Mouse (Mus musculus): ENCODE measurements around the gene Arap1. TPM values are rescaled to one million over a fixed set of nuclear protein-coding genes. Genes with fewer than 3 reads are reported as not detected.
A peak's percentile ranks its signal among the peaks of the same experiment; 100 is the strongest.

Gene Arap1
- total and polyA plus RNA-seq, 2 experiments from 2014 or later: 6.9 to 30.0 TPM

- 0 out of 2 replicates have a peak overlapping the region, but pooled peaks have one; percentile 0 for H3K9ac ChIP-seq (replicated peaks; ENCODE audit: low read length, poor library complexity, severe bottlenecking)
- H3K9me3 ChIP-seq (ENCODE audit: low read length): no peaks in the 10 kb centered on the region
- H3K27ac ChIP-seq (ENCODE audit: low read depth, low read length): peak overlapping the region; percentile 40; the same call in 1 of the 2 replicates
- H3K4me2 ChIP-seq (ENCODE audit: low read depth, low read length, poor library complexity, severe bottlenecking): no peak overlapping the region
- DNase-seq (ENCODE audit: low spot score) (peak; percentile 46), ATAC-seq (ENCODE audit: low FRiP score) (peak; percentile 45; the same call in 1 of the 2 replicates)
- no peak overlapping the region for H3K4me3 ChIP-seq (ENCODE audit: low read depth, low read length)
- H3K4me1 ChIP-seq (ENCODE audit: insufficient read depth, low read length): no peaks in the 10 kb centered on the region; the same call in 1 of the 2 replicates
- H3K36me3 ChIP-seq (ENCODE audit: insufficient read depth, low read length): no peaks in the 10 kb centered on the region
- H3K27me3 ChIP-seq (ENCODE audit: insufficient read depth, low read length): no peaks in the 10 kb centered on the region
- 59% methylated on average over 10 of the region's 10 CpGs for WGBS
- TF ChIP-seq CTCF (IDR thresholded peaks at IDR 0.05): no peak
These were observed 95.2 kb downstream of the Arap1 start for GRCm38 (mm10) chr7:101443093-101443492.

- no peaks in the 10 kb centered on the region for H3K27me3 ChIP-seq (ENCODE audit: insufficient read depth, low read length)
- no peaks in the 10 kb centered on the region; the same call in 1 of the 2 replicates for H3K4me1 ChIP-seq (ENCODE audit: insufficient read depth, low read length)
- no peak overlapping the region for H3K27ac ChIP-seq (ENCODE audit: low read depth, low read length)
- H3K36me3 ChIP-seq (ENCODE audit: insufficient read depth, low read length): no peaks in the 10 kb centered on the region
- no peak overlapping the region for H3K9ac ChIP-seq (replicated peaks; ENCODE audit: low read length, poor library complexity, severe bottlenecking)
- no peak for TF ChIP-seq CTCF (IDR thresholded peaks at IDR 0.05)
- ATAC-seq (ENCODE audit: low FRiP score): no peak
- no peak for DNase-seq (ENCODE audit: low spot score)
- no peak overlapping the region for H3K4me2 ChIP-seq (ENCODE audit: low read depth, low read length, poor library complexity, severe bottlenecking)
- no peak overlapping the region for H3K4me3 ChIP-seq (ENCODE audit: low read depth, low read length)
- no peaks in the 10 kb centered on the region for H3K9me3 ChIP-seq (ENCODE audit: low read length)
- WGBS: 88% methylated on average over 4 of the region's 4 CpGs
These were observed 96.3 kb downstream of the Arap1 start for GRCm38 (mm10) chr7:101444211-101444610.

GRCm38 (mm10) chr7:101449855-101450254 lies 102.0 kb downstream of the Arap1 start:
- DNase-seq (ENCODE audit: low spot score) (no peak), ATAC-seq (ENCODE audit: low FRiP score) (no peak)
- Histone ChIP-seq H3K9ac (replicated peaks; ENCODE audit: low read length, poor library complexity, severe bottlenecking) (no peak overlapping the region), H3K27ac (ENCODE audit: low read depth, low read length) (no peak overlapping the region), H3K4me1 (ENCODE audit: insufficient read depth, low read length) (no peaks in the 10 kb centered on the region), H3K27me3 (ENCODE audit: insufficient read depth, low read length) (0 out of 2 replicates have a peak, but pooled peaks cover 5% of the 10 kb centered on the region), H3K4me2 (ENCODE audit: low read depth, low read length, poor library complexity, severe bottlenecking) (no peak overlapping the region), H3K9me3 (ENCODE audit: low read length) (no peaks in the 10 kb centered on the region), H3K36me3 (ENCODE audit: insufficient read depth, low read length) (no peaks in the 10 kb centered on the region), H3K4me3 (ENCODE audit: low read depth, low read length) (no peak overlapping the region)
- WGBS: 35% methylated on average over 3 of the region's 3 CpGs
- no peak for TF ChIP-seq CTCF (IDR thresholded peaks at IDR 0.05)

GRCm38 (mm10) chr7:101450422-101451401 lies 102.8 kb downstream of the Arap1 start:
- Histone ChIP-seq H3K4me2 (ENCODE audit: low read depth, low read length, poor library complexity, severe bottlenecking) (peak overlapping the region; percentile 99), H3K36me3 (ENCODE audit: insufficient read depth, low read length) (no peaks in the 10 kb centered on the region), H3K9me3 (ENCODE audit: low read length) (no peaks in the 10 kb centered on the region), H3K9ac (replicated peaks; ENCODE audit: low read length, poor library complexity, severe bottlenecking) (peak overlapping the region; percentile 63), H3K4me1 (ENCODE audit: insufficient read depth, low read length) (no peaks in the 10 kb centered on the region), H3K27me3 (ENCODE audit: insufficient read depth, low read length) (0 out of 2 replicates have a peak, but pooled peaks cover 5% of the 10 kb centered on the region), H3K4me3 (ENCODE audit: low read depth, low read length) (peak overlapping the region; percentile 56), H3K27ac (ENCODE audit: low read depth, low read length) (no peak overlapping the region)
- WGBS: under 1% methylated on average over 56 of the region's 68 CpGs
- ATAC-seq (ENCODE audit: low FRiP score) (peak; percentile 80), DNase-seq (ENCODE audit: low spot score) (peak; percentile 84)
- peak; percentile 99 for TF ChIP-seq CTCF (IDR thresholded peaks at IDR 0.05)

- H3K9me3 ChIP-seq (ENCODE audit: low read length): no peaks in the 10 kb centered on the region
- peak overlapping the region; percentile 99 for H3K4me2 ChIP-seq (ENCODE audit: low read depth, low read length, poor library complexity, severe bottlenecking)
- no peak overlapping the region for H3K4me3 ChIP-seq (ENCODE audit: low read depth, low read length)
- no peak for TF ChIP-seq CTCF (IDR thresholded peaks at IDR 0.05)
- no peaks in the 10 kb centered on the region for H3K4me1 ChIP-seq (ENCODE audit: insufficient read depth, low read length)
- 0 out of 2 replicates have a peak, but pooled peaks cover 5% of the 10 kb centered on the region for H3K27me3 ChIP-seq (ENCODE audit: insufficient read depth, low read length)
- no peak for ATAC-seq (ENCODE audit: low FRiP score)
- H3K36me3 ChIP-seq (ENCODE audit: insufficient read depth, low read length): no peaks in the 10 kb centered on the region
- no peak overlapping the region for H3K27ac ChIP-seq (ENCODE audit: low read depth, low read length)
- 86% methylated on average over 3 of the region's 3 CpGs for WGBS
- DNase-seq (ENCODE audit: low spot score): no peak
- no peak overlapping the region for H3K9ac ChIP-seq (replicated peaks; ENCODE audit: low read length, poor library complexity, severe bottlenecking)
These were observed 104.8 kb downstream of the Arap1 start for GRCm38 (mm10) chr7:101452669-101453068.

- WGBS: 90% methylated on average over 3 of the region's 3 CpGs
These were observed 105.4 kb downstream of the Arap1 start for GRCm38 (mm10) chr7:101453296-101453695.

More at GRCm38 (mm10) chr7:101453296-101453695, 105.4 kb downstream of the Arap1 start:
- no peak overlapping the region for H3K4me3 ChIP-seq (ENCODE audit: low read depth, low read length)
- no peaks in the 10 kb centered on the region for H3K36me3 ChIP-seq (ENCODE audit: insufficient read depth, low read length)
- no peaks in the 10 kb centered on the region for H3K9me3 ChIP-seq (ENCODE audit: low read length)
- no peak for TF ChIP-seq CTCF (IDR thresholded peaks at IDR 0.05)
- 0 out of 2 replicates have a peak, but pooled peaks cover 5% of the 10 kb centered on the region for H3K27me3 ChIP-seq (ENCODE audit: insufficient read depth, low read length)
- peak overlapping the region; percentile 99; the same call in 1 of the 2 replicates for H3K4me2 ChIP-seq (ENCODE audit: low read depth, low read length, poor library complexity, severe bottlenecking)
- no peak overlapping the region for H3K9ac ChIP-seq (replicated peaks; ENCODE audit: low read length, poor library complexity, severe bottlenecking)
- no peak for ATAC-seq (ENCODE audit: low FRiP score)
- no peaks in the 10 kb centered on the region for H3K4me1 ChIP-seq (ENCODE audit: insufficient read depth, low read length)
- no peak overlapping the region for H3K27ac ChIP-seq (ENCODE audit: low read depth, low read length)
- DNase-seq (ENCODE audit: low spot score): no peak
